Mouse (Mus musculus): ENCODE results near the gene Rftn1. TPM values are rescaled to one million over a fixed set of nuclear protein-coding genes. Genes with fewer than 3 reads are reported as not detected.
A peak's percentile ranks its signal among the peaks of the same experiment; 100 is the strongest.
"Not testable (repeated sequence)": the region's sequence is repeated elsewhere in the genome, so short reads cannot be mapped to it uniquely, and the experiment has no call there.

The Rftn1 gene
- polyA plus RNA-seq, 1 experiment from 2014 or later: 4.2 TPM

GRCm38 (mm10) chr17:50215104-50215503 is 24.6 kb upstream of the Rftn1 start:
- no peaks in the 10 kb centered on the region for H3K4me1 ChIP-seq
- DNase-seq (ENCODE audit: low spot score): no peak
- no peaks in the 10 kb centered on the region for H3K27me3 ChIP-seq (ENCODE audit: low read depth, poor library complexity, severe bottlenecking)
- H3K27ac ChIP-seq (replicated peaks): no peak overlapping the region
- H3K9me3 ChIP-seq (replicated peaks): no peaks in the 10 kb centered on the region
- 94% methylated on average over 6 of the region's 6 CpGs for WGBS
- no peaks in the 10 kb centered on the region for H3K36me3 ChIP-seq
- H3K4me3 ChIP-seq: no peak overlapping the region

DNA sequence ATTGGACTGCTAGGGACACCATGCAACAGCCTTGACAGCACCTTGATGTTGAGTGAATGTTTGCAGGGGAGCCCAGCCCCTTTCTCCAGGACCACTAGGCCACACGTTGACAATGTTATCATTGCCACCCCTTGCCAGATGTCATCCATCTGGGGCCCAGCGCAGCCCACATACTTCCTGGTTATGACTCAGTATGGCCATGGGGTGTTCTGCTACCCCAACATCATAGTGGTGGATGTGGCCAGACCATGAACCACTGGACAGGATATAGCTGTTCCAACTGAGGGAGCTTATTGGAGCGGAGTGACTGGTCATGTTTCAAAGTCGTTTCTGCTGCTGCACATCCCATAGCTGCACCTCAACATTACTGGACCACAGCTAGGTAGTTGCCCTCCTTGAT is 22.6 kb upstream of the Rftn1 start:
- DNase-seq (ENCODE audit: low spot score): no peak
- Histone ChIP-seq H3K9me3 (replicated peaks) (no peaks in the 10 kb centered on the region), H3K4me1 (no peaks in the 10 kb centered on the region), H3K27me3 (ENCODE audit: low read depth, poor library complexity, severe bottlenecking) (no peaks in the 10 kb centered on the region), H3K27ac (replicated peaks) (no peak overlapping the region), H3K4me3 (no peak overlapping the region), H3K36me3 (no peaks in the 10 kb centered on the region)
- WGBS: 86% methylated on average over 4 of the region's 4 CpGs

DNA sequence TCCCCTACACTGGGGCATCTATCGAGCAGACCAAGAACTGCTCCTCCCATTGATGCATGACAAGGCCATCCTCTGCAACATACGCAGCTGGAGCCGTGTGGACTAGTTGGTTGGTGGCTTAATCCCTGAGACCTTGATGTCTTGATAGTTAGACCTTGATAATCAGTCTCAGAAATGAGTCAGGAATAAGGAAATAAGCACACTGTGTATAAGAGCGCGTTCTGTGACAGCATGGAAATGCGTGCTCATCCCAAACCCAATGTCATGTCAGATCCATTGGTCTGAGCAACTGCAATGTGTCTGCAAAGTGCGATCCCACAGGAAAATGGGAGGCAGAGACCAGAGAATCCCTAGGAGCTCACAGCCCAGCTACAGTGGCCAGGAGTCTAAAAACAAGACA is 21.3 kb upstream of the Rftn1 start:
- 92% methylated on average over 7 of the region's 7 CpGs for WGBS

DNA sequence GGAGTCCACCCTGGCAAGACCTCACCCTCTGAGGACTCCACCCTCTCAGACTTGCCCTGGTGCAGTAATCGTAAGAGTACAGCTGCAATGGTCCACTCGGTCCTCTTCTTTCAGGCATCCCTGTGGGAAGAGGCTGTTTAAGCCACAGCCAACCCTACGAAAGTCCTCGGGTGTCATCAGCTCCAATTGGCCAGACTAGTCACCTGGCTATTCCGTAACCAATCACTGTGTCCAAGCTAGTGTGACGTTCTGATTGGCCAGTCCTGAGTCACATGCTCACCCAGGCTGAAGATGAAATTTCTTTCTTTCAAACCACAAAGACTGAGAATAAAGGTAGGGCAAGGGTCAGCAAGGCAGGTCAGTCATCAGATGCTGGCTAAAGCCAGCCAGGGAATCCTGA is 19.4 kb upstream of the Rftn1 start:
- Histone ChIP-seq H3K27me3 (ENCODE audit: low read depth, poor library complexity, severe bottlenecking) (no peaks in the 10 kb centered on the region), H3K36me3 (no peaks in the 10 kb centered on the region), H3K4me3 (no peak overlapping the region), H3K4me1 (no peaks in the 10 kb centered on the region), H3K27ac (replicated peaks) (no peak overlapping the region), H3K9me3 (replicated peaks) (no peaks in the 10 kb centered on the region)
- WGBS: 89% methylated on average over 6 of the region's 6 CpGs
- DNase-seq (ENCODE audit: low spot score): no peak

More for the DNA sequence above, 21.3 kb upstream of the Rftn1 start:
- no peaks in the 10 kb centered on the region for H3K36me3 ChIP-seq
- no peaks in the 10 kb centered on the region for H3K27me3 ChIP-seq (ENCODE audit: low read depth, poor library complexity, severe bottlenecking)
- DNase-seq (ENCODE audit: low spot score): no peak
- H3K4me1 ChIP-seq: no peaks in the 10 kb centered on the region
- H3K4me3 ChIP-seq: no peak overlapping the region
- no peak overlapping the region for H3K27ac ChIP-seq (replicated peaks)
- H3K9me3 ChIP-seq (replicated peaks): no peaks in the 10 kb centered on the region

- Histone ChIP-seq H3K4me1 (no peaks in the 10 kb centered on the region), H3K27ac (replicated peaks) (no peak overlapping the region), H3K9me3 (replicated peaks) (no peaks in the 10 kb centered on the region), H3K36me3 (no peaks in the 10 kb centered on the region), H3K4me3 (no peak overlapping the region), H3K27me3 (ENCODE audit: low read depth, poor library complexity, severe bottlenecking) (no peaks in the 10 kb centered on the region)
- no peak for DNase-seq (ENCODE audit: low spot score)
- 78% methylated on average over 7 of the region's 7 CpGs for WGBS
Measured at GRCm38 (mm10) chr17:50208137-50209045, 17.9 kb upstream of the Rftn1 start.

DNA sequence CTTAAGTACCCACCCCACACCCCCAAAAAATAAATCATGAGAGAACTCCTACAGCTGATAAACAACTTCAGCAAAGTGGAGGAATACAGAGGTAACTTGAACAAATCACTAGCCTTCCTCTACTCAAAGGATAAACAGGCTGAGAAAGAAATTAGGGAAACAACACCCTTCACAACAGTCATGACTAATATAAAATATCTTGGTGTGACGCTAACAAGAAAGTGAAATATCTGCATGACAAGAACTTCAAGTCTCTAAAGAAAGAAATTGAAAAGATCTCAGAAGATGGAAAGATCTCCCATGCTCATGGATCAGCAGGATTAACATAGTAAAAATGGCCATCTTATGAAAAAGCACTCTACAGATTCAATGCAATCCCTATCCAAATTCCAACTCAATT is 15.8 kb upstream of the Rftn1 start:
- H3K36me3 ChIP-seq; H3K4me3 ChIP-seq; DNase-seq (ENCODE audit: low spot score); H3K4me1 ChIP-seq; H3K9me3 ChIP-seq (replicated peaks); H3K27me3 ChIP-seq (ENCODE audit: low read depth, poor library complexity, severe bottlenecking); H3K27ac ChIP-seq (replicated peaks): not testable (repeated sequence)
- 85% methylated on average over 1 of the region's 1 CpGs for whole genome bisulfite sequencing

DNA sequence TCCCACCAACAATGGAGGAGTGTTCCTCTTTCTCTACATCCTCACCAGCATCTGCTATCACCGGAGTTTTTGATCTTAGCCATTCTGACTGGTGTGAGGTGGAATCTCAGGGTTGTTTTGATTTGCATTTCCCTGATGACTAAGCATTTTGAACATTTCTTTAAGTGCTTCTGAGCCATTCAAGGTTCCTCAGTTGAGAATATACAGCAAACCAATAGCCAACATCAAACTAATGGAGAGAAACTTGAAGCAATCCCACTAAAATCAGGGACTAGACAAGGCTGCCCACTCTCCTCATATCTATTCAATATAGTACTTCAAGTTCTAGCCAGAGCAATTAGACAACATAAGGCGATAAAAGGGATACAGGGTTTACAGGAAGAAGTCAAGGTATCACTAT is 15.4 kb upstream of the Rftn1 start:
- not testable (repeated sequence) for H3K9me3 ChIP-seq (replicated peaks); H3K36me3 ChIP-seq; DNase-seq (ENCODE audit: low spot score); H3K27ac ChIP-seq (replicated peaks); H3K4me1 ChIP-seq; H3K27me3 ChIP-seq (ENCODE audit: low read depth, poor library complexity, severe bottlenecking); H3K4me3 ChIP-seq
- 79% methylated on average over 2 of the region's 2 CpGs for WGBS

DNA sequence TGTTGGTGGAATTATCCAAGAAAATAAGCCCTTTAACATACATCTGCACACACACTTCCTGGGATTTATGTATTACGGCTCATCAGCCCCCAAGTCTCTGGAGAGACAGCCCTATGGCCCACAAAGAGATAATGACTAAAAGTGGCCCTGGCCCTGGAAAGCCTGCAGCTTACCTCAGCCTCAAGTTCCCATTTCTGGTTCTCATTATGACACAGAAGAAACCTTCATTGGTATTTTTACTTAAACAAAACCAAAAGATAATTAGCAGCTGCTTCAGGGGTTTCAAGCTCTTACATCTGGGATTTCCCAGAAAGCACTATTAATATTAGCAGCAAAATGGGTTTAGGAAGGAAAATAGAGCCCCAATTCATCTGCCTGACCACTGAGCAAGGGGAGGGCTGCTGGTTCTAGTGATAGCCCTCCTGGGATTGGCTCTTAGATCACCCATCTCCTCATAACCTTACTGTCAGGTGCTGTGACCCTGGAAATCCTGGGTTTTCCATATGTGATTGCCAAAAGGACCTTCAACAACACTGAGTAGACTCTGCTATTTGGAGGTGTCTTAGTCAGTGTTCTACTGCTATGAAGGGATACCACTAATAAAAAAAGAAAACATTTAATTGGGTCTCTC is 14.8 kb upstream of the Rftn1 start:
- Histone ChIP-seq H3K36me3 (no peaks in the 10 kb centered on the region), H3K27me3 (ENCODE audit: low read depth, poor library complexity, severe bottlenecking) (no peaks in the 10 kb centered on the region), H3K9me3 (replicated peaks) (no peaks in the 10 kb centered on the region), H3K4me3 (no peak overlapping the region), H3K27ac (replicated peaks) (no peak overlapping the region), H3K4me1 (no peaks in the 10 kb centered on the region)
- 88% methylated on average over 1 of the region's 1 CpGs for WGBS
- no peak for DNase-seq (ENCODE audit: low spot score)

DNA sequence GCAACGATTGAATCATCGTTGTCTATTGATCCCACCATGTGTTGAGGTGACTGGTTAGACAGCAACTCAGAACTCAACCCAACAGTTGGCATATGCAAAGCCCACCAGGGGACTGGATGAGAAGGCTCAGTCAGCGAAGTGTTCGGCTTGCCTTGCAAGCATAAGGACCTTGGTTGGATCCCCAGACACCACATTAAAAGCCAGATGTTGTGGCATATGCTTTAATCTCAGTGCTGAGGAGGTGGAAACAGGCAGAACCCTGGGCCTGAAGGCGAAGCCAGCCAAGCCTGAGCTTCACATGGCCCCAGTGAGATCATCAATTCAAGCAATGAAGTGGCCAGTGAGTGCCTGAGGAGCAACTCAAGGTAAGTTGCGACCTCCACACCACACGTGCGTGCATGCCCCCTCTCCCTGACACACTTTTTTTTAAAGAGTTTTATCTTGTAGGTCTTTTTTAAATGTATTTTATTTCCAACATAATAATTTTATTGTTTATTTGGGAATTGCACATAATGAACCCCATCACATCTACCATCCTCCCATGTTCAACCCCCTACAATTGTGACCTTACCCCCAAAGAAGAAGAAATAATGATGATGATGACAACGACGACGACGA is 11.5 kb upstream of the Rftn1 start:
- Histone ChIP-seq H3K4me3 (no peak overlapping the region), H3K9me3 (replicated peaks) (no peaks in the 10 kb centered on the region), H3K27me3 (ENCODE audit: low read depth, poor library complexity, severe bottlenecking) (no peaks in the 10 kb centered on the region; the same call in 1 of the 2 replicates), H3K27ac (replicated peaks) (no peak overlapping the region), H3K36me3 (no peaks in the 10 kb centered on the region), H3K4me1 (no peaks in the 10 kb centered on the region)
- 92% methylated on average over 12 of the region's 12 CpGs for WGBS
- no peak for DNase-seq (ENCODE audit: low spot score)

- Histone ChIP-seq H3K27ac (replicated peaks) (no peak overlapping the region), H3K9me3 (replicated peaks) (no peaks in the 10 kb centered on the region), H3K36me3 (no peaks in the 10 kb centered on the region), H3K4me1 (peaks cover 9% of the 10 kb centered on the region; the same call in 1 of the 2 replicates), H3K4me3 (no peak overlapping the region), H3K27me3 (ENCODE audit: low read depth, poor library complexity, severe bottlenecking) (peaks cover 18% of the 10 kb centered on the region)
- 83% methylated on average over 8 of the region's 8 CpGs for WGBS
- DNase-seq (ENCODE audit: low spot score): no peak
Measured at GRCm38 (mm10) chr17:50199075-50199850, 8.8 kb upstream of the Rftn1 start.

- H3K36me3 ChIP-seq: no peaks in the 10 kb centered on the region
- H3K4me3 ChIP-seq: no peak overlapping the region
- peaks cover 12% of the 10 kb centered on the region for H3K4me1 ChIP-seq
- H3K27me3 ChIP-seq (ENCODE audit: low read depth, poor library complexity, severe bottlenecking): peaks cover 34% of the 10 kb centered on the region
- 90% methylated on average over 4 of the region's 4 CpGs for WGBS
- no peak overlapping the region for H3K27ac ChIP-seq (replicated peaks)
- no peaks in the 10 kb centered on the region for H3K9me3 ChIP-seq (replicated peaks)
- DNase-seq (ENCODE audit: low spot score): no peak
Measured at GRCm38 (mm10) chr17:50197572-50197971, 7.1 kb upstream of the Rftn1 start.

GRCm38 (mm10) chr17:50196005-50196672 is 5.7 kb upstream of the Rftn1 start:
- peaks cover 48% of the 10 kb centered on the region for H3K27me3 ChIP-seq (ENCODE audit: low read depth, poor library complexity, severe bottlenecking)
- H3K27ac ChIP-seq (replicated peaks): no peak overlapping the region
- H3K4me1 ChIP-seq: peaks cover 17% of the 10 kb centered on the region
- WGBS: 27% methylated on average over 10 of the region's 10 CpGs
- H3K4me3 ChIP-seq: no peak overlapping the region
- no peaks in the 10 kb centered on the region for H3K9me3 ChIP-seq (replicated peaks)
- DNase-seq (ENCODE audit: low spot score): peak; percentile 22
- no peaks in the 10 kb centered on the region for H3K36me3 ChIP-seq
